Mouse (Mus musculus): ENCODE measurements around the gene Ky.

- TF ChIP-seq CTCF (conservative IDR thresholded peaks at IDR 0.05 in 1 of 2, IDR thresholded peaks at IDR 0.05 in 1 of 2; ENCODE audit: low read depth in 2 of 2, low read length in 2 of 2) (no peak), RCOR1 (conservative IDR thresholded peaks at IDR 0.05; ENCODE audit: low read depth, low read length) (no peak), CHD2 (IDR thresholded peaks at IDR 0.05; ENCODE audit: low read length) (no peak), JUN (IDR thresholded peaks at IDR 0.05; ENCODE audit: insufficient read depth, low read depth, low read length) (no peak), NRF1 (IDR thresholded peaks at IDR 0.05; ENCODE audit: low read depth, low read length) (no peak), POLR2A (IDR thresholded peaks at IDR 0.05; ENCODE audit: low read depth, low read length) (no peak), MAX (IDR thresholded peaks at IDR 0.05; ENCODE audit: low read length) (no peak), EP300 (IDR thresholded peaks at IDR 0.05; ENCODE audit: low read length) (no peak), ZKSCAN1 (IDR thresholded peaks at IDR 0.05; ENCODE audit: borderline replicate concordance, low read depth, low read length) (no peak), KAT2A (IDR thresholded peaks at IDR 0.05; ENCODE audit: insufficient replicate concordance, low read length) (no peak), ZC3H11A (IDR thresholded peaks at IDR 0.05; ENCODE audit: low read depth, low read length) (no peak), UBTF (IDR thresholded peaks at IDR 0.05; ENCODE audit: low read depth, low read length) (no peak), RAD21 (IDR thresholded peaks at IDR 0.05; ENCODE audit: low read depth, low read length) (no peak)
Observed at GRCm38 (mm10) chr9:102501113-102501512, 4.4 kb upstream of the Ky start.

All from CH12.LX (cell line).